Mouse (Mus musculus) embryonic fibroblast, embryonic 13.5 days (primary cell): ENCODE data around the gene Gtdc1. TPM values are rescaled to one million over a fixed set of nuclear protein-coding genes. Genes with fewer than 3 reads are reported as not detected.
A peak's percentile ranks its signal among the peaks of the same experiment; 100 is the strongest.

Experiments used
- H3K27ac ChIP-seq: 2 replicates; pipeline ENCODE4 v1.5.1; 2012; ENCODE audit warnings: low read length, control low read depth, inconsistent platforms; ENCODE audit not compliant: insufficient read depth
- H3K4me1 ChIP-seq: 2 replicates; pipeline ENCODE4 v1.6.1; 2011; ENCODE audit warnings: low read length; ENCODE audit not compliant: control insufficient read depth, insufficient read depth
- H3K4me3 ChIP-seq: 2 replicates; pipeline ENCODE4 v1.5.1; 2011; ENCODE audit warnings: mild to moderate bottlenecking, control low read depth, low read length; ENCODE audit not compliant: insufficient read depth
- CTCF ChIP-seq: IDR thresholded peaks from 2 replicates; pipeline ENCODE4 v1.5.1; 2011; ENCODE audit warnings: mild to moderate bottlenecking, control low read depth, low read length, moderate library complexity, borderline replicate concordance; ENCODE audit not compliant: insufficient read depth
- POLR2A ChIP-seq: IDR thresholded peaks from 2 replicates; pipeline ENCODE4 v1.6.1; 2011; ENCODE audit warnings: low read depth, mild to moderate bottlenecking, control low read depth, low read length, moderate library complexity
- polyA plus RNA-seq: library from polyadenylated mRNA; stranded (reverse); fragments of >200 nt; gene quantifications from 2 replicates; pipeline ENCODE4 v1.2.4, GENCODE M21; 2011; ENCODE audit warnings: low read depth; ENCODE audit not compliant: missing spikeins, insufficient read length

Gene Gtdc1
- polyA plus RNA-seq, 1 experiment = 28.9 TPM

GRCm38 (mm10) chr2:44897801-44898200 lies 29.7 kb downstream of the Gtdc1 start:
- no peak overlapping the region for H3K27ac ChIP-seq
- no peak for TF ChIP-seq CTCF
- TF ChIP-seq POLR2A = no peak
- no peaks in the 10 kb centered on the region for H3K4me1 ChIP-seq
- H3K4me3 ChIP-seq = no peak overlapping the region

GRCm38 (mm10) chr2:44873718-44874117 lies 53.7 kb downstream of the Gtdc1 start:
- TF ChIP-seq POLR2A = no peak
- TF ChIP-seq CTCF = no peak
- no peak overlapping the region for H3K27ac ChIP-seq
- H3K4me1 ChIP-seq = no peaks in the 10 kb centered on the region
- H3K4me3 ChIP-seq = no peak overlapping the region

- Histone ChIP-seq H3K4me3 (no peak overlapping the region), H3K4me1 (no peaks in the 10 kb centered on the region), H3K27ac (no peak overlapping the region)
- TF ChIP-seq POLR2A (no peak), CTCF (no peak)
Measured at GRCm38 (mm10) chr2:44864726-44865125, 62.7 kb downstream of the Gtdc1 start.

GRCm38 (mm10) chr2:44854475-44854874 lies 73.0 kb downstream of the Gtdc1 start:
- no peak for TF ChIP-seq CTCF
- no peak for TF ChIP-seq POLR2A
- no peak overlapping the region for H3K27ac ChIP-seq

GRCm38 (mm10) chr2:44849666-44850065 lies 77.8 kb downstream of the Gtdc1 start:
- Histone ChIP-seq H3K4me3 (no peak overlapping the region), H3K27ac (peak overlapping the region; percentile 31; the same call in 1 of the 2 replicates), H3K4me1 (no peaks in the 10 kb centered on the region)
- no peak for TF ChIP-seq CTCF
- no peak for TF ChIP-seq POLR2A

More at GRCm38 (mm10) chr2:44854475-44854874, 73.0 kb downstream of the Gtdc1 start:
- Histone ChIP-seq H3K4me3 (no peak overlapping the region), H3K4me1 (no peaks in the 10 kb centered on the region)

GRCm38 (mm10) chr2:44848156-44848555 lies 79.3 kb downstream of the Gtdc1 start:
- no peak overlapping the region for H3K27ac ChIP-seq
- TF ChIP-seq CTCF = no peak
- H3K4me3 ChIP-seq = no peak overlapping the region
- H3K4me1 ChIP-seq = no peaks in the 10 kb centered on the region

GRCm38 (mm10) chr2:44845424-44845823 lies 82.0 kb downstream of the Gtdc1 start:
- no peak for TF ChIP-seq POLR2A
- no peak overlapping the region for H3K4me3 ChIP-seq
- H3K27ac ChIP-seq = no peak overlapping the region
- no peaks in the 10 kb centered on the region for H3K4me1 ChIP-seq

- no peak overlapping the region for H3K4me3 ChIP-seq
- H3K4me1 ChIP-seq = no peaks in the 10 kb centered on the region
- no peak for TF ChIP-seq POLR2A
- TF ChIP-seq CTCF = no peak
- H3K27ac ChIP-seq = no peak overlapping the region
Measured at GRCm38 (mm10) chr2:44829753-44830152, 97.7 kb downstream of the Gtdc1 start.

GRCm38 (mm10) chr2:44829346-44829745 lies 98.1 kb downstream of the Gtdc1 start:
- TF ChIP-seq CTCF = no peak
- TF ChIP-seq POLR2A = no peak
- H3K27ac ChIP-seq = no peak overlapping the region
- no peaks in the 10 kb centered on the region for H3K4me1 ChIP-seq
- no peak overlapping the region for H3K4me3 ChIP-seq

GRCm38 (mm10) chr2:44826609-44827008 lies 100.8 kb downstream of the Gtdc1 start:
- no peaks in the 10 kb centered on the region for H3K4me1 ChIP-seq
- TF ChIP-seq CTCF (no peak), POLR2A (no peak)
- H3K4me3 ChIP-seq = no peak overlapping the region
- H3K27ac ChIP-seq = no peak overlapping the region

- Histone ChIP-seq H3K27ac (no peak overlapping the region), H3K4me3 (no peak overlapping the region), H3K4me1 (peaks cover 2% of the 10 kb centered on the region)
- TF ChIP-seq CTCF (no peak), POLR2A (no peak)
Measured at GRCm38 (mm10) chr2:44817787-44818186, 109.7 kb downstream of the Gtdc1 start.
